Mouse (Mus musculus) induced T-regulatory cell, adult 2 months (primary cell): ENCODE results near the gene Cmtm5.
"Not testable (repeated sequence)": the region's sequence is repeated elsewhere in the genome, so short reads cannot be mapped to it uniquely, and the experiment has no call there.

Experiments used
- DNase-seq: peaks from one replicate; pipeline ENCODE4 v3.0.0-alpha.2; 2012; ENCODE audit warnings: low read depth

Gene Cmtm5

DNA sequence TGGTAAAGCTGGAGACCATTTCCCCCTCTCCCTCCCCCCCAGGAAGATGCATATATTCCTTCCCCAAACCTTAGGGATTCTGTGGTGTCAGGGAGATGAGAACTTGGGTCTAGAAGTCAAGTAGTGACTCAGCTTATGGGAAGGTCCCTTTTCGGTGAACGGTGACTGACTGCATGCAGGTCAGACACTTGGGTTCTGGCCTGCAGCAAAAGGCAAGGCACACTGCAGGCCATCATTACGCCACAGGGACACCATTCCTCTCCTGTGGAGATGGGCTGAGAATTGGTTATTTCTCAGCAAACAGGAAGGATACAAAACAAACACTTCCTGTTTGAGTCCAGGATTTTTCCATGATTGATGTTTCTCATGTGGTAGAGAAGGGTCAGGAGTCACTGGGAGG lies 23.1 kb downstream of the Cmtm5 start:
- DNase-seq, result no peak

DNA sequence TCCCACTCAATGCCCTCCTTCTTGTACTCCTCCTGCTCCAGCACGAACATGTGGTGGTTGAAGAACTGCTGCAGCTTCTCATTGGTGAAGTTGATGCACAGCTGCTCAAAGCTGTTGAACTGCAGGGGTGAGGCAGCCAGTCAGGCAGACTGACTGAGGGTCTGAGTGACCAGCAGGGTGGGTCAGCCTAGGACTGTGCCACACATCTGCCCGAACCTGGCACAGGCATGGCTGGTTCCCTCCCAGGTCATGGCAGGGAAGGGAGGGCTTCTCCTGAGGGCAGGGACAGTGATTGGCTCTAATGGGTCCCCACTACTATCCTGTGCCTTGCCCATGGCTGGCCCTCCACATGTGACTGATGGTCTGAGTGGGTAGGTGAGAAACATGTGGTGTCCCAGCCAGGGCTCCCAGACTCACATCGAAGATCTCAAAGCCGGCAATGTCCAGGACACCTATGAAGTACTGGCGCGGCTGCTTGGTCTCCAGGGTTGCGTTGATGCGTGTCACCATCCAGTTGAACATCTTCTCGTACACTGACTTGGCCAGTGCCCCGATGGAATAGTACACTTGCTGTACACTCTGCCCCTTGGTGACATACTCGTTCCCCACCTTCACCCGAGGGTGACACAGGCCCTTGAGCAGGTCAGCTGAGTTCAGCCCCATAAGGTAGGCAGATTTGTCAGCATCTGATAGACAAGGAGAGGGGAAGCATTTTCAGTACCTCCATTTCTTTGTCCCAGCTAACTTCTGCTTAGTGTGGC lies 24.0 kb downstream of the Cmtm5 start:
- not testable (repeated sequence) for DNase-seq

DNA sequence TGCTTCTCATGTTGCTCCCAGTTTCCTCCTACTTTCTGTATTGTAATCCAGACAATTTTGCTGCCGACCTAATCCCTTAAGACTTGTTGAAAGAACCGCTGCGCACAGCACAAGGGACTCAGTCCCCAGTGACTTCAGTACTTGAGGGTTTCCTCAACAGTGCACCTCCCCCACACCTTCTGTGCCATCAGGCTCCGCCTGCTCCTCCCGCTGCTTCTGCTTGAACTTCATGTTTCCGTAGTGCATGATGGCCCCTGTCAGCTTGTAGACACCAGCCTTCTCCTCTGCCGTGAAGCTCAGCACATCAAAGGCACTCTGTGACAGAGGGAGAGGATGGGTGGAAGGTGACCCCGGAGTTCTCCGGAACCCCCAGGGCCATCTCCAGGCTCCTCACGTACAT lies 24.7 kb downstream of the Cmtm5 start:
- DNase-seq, result peak; percentile 7

DNA sequence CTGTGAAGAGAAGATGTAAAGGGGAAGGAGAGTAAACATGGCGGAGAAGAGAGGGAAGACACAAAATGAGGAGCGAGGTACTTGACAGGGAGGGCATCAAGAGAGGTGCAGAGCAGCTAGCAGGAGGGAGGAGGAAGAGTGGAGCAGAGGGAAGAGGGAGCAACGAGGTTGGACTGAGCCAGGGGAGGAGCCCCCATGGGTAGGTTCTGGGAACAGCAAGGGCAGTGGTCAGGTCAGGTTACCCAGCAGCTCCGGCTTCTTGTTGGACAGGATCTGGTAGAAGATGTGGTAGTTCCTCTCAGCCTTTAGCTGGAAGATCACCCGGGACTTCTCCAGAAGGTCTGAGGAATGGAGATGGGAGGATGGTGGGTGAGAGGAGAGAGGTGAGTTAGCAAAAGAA lies 25.4 kb downstream of the Cmtm5 start:
- DNase-seq, result no peak

DNA sequence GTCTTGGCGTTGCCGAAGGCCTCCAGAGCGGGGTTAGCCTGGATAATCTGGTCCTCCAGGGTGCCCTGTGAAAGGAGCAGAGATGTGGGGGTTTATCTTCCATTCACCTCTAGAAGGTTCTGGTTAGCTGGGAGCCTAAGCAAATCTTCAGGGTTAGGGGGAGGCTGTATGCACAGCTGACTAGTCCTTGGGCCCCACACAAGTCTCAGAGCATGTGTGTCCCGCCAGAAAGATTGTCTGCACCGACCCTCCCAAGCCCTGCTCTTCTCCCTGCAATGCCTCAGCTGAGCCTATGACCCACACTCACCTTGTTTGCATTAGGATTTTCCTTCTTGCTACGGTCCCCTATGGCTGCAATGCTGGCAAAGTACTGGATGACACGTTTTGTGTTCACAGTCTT lies 26.7 kb downstream of the Cmtm5 start:
- DNase-seq, result no peak

DNA sequence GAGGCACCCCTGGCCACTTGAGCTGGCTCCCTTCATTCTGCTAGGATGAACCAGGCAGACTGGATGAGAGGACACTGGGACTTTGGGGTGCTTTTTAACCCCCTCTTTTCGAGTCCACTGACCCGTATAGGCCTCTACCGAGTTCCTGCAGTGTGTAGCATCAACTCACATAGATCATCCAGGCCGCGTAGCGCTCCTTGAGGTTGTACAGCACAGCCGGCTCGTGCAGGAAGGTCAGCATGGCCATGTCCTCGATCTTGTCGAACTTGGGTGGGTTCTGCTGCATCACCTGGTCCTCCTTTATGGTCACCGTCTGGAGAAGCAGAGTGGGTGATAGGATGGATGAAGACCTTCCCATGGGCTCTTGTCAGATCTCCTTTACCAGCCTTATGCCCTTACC lies 27.7 kb downstream of the Cmtm5 start:
- no peak for DNase-seq

DNA sequence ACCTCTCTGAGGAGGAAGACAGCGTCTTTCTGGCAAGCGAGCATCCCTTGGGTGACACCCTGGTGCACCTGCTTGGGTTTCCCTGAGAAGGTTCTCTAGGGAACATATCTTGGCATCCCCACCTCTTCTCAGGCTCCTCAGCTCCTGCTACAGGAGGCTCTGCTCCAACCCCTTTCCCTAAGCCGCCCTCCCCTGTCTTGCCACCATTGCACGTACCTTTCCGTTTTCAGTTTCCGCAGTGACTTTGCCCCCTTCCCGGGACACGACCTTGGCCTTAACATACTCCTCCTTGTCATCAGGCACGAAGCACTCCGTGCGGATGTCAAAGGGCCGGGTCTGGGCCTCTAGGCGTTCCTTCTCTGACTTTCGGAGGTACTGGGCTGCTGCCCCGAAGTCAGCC lies 29.0 kb downstream of the Cmtm5 start:
- DNase-seq, result no peak

DNA sequence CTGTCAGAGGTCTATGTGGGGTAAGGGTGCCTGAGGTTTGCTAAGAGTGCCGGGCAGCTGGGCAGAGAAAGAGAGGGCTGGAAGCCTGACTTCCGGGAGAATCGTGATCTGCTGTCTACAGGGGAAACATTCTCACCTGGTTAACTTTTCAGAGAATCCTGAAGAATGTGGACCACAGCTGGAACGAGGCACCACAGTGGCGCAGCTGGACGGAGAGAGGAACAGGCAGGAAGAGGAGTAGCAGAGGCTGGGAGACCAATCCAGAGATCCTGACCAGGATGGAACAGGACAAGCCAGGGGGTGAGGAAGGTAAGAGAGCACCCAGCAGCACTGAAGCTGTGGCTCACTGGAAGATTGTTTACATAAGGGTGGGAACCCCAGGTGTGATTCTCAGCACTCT lies 29.6 kb downstream of the Cmtm5 start:
- DNase-seq, result no peak

DNA sequence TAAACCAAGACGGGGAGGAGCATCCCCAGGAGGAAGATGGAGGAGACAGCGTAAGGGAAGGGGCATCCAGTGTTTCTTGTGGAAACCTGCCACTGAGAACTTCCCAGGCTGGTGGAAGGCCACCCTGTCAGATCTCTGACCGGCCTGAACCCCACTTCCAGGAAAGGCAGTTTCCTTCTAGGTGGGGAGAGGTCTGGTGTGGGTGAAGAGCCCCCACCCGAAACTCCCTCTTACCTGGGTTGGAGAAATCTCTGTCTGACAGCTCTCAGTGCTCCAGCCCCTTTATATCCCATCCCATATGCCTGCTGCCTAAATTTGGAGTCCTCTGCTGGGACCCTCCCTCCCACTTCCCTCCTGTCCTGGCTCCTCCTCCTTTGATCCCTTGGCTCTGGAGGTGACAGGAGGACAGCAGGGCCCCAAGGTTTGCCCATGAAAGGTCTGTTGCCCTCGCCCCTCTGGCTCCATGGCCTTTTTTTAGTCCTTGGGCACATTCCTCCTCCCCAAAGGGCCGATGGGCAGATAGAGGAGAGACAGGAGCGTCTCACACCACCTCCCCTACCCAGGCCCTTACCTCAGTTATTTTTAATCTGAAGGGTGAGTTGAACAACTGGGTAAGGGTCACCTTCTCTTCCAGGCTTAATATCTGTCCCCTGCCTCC lies 30.4 kb downstream of the Cmtm5 start, which contains the start of gene Myh6:
Gene Myh6, minus strand, starts transcription at position 608 of the 658 bp plus-strand sequence.
- no peak for DNase-seq

DNA sequence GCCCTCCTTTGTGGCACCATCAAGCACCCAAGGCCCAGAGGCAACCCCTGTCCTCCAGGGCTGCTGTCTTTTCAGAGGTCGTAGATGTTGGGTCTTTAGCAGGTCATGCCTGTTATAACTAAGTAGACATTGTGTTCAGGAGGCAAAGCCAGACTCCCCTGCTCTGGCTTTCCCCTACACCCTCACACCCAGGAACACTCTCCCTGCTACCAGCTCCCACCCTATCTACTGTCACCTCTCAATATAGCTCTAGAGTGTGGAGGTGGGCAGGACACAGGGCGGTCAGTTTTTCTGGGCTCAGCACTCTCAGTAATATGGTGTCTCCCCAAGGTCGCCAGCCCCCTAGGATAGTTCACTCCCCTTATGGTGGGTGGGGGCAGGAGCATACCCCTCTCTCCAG lies 31.8 kb downstream of the Cmtm5 start:
- DNase-seq, result no peak

DNA sequence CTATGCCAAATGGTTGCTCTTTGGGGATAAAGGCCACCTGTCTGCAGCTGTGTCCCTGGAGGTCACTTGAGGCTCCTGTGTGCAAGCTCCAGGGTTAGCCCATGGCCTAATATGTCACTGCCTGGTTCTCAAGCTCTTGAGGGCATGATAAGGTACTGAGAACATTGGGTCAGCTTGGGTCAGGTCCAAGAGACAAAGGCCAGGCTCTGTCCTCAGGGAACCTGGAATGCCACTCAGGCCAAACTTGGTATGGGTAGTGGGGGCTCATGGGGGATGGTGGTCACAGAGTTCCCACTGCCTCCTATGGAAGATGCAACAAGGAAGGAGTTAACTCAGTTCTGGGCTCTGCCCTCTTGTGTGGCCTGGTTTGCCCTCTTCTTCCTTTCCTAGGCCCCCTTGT lies 32.3 kb downstream of the Cmtm5 start:
- DNase-seq, result no peak

DNA sequence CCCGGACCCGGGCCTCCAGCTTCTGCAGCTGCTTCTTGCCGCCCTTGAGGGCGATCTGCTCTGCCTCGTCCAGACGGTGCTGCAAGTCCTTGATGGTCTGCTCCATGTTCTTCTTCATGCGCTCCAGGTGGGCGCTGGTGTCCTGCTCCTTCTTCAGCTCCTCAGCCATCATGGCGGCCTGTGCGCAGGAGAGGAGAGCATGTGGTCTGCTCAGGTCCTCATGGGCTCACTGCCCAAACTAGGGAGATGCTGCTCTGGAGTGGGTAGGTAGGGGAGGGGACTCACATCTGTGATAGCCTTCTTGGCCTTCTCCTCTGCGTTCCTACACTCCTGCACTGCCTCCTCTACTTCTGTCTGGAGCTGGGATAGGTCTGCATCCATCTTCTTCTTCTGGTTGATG lies 36.7 kb downstream of the Cmtm5 start:
- not testable (repeated sequence) for DNase-seq

DNA sequence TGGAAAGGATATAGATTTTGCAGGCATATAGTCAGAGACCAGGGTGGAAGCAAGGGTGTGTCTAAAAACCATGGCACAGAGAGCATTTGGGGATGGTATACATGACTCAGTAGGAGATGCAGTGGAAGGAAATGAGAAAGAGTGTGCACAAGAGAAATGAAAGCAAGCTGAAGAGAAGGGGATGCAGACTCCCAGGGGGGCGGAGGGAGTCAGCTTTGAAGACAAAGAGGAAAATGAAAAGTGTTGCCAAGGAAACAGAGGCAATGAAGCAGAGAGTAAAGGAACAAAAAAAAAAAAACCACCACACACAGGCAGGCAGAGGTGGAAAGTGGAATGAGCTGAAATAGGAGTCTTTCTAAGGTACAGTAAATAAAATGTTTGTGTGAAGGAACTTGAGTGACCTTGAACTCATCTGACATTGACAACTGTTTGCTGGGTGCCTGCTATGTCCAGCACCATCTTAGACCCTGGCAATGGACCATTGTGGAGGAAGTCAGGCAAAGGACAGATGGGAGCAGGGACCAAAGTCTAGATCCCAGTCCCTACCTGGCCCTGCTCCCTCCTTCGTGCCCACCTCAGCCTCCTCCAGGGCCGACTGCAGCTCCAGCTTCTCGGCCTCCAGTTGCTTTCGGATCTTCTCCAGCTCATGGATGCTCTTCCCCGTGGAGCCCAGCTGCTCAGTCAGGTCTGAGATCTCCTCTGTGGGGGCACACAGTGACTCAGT lies 38.2 kb downstream of the Cmtm5 start:
- DNase-seq, result no peak

DNA sequence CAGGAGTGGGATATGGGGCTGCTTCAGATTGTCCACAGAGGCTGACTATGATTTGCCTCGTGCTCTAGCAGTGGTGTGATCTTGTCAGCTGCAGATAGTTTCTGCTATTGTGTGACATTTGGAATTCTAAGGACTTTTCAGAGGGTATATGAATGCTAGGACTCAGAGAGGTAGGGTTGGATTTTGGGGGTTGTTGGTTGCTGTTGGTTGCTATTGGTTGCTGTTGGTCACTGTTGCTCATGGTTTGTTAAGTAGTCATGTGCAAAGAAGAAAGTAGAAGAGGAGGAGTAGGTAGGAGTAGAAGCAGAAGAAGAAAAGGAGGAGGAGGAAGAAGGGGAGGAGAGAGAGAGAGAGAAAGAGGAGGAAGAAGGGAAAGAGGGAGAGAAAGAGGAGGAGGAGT lies 40.6 kb downstream of the Cmtm5 start, which contains the start of gene Gm17428:
Gene Gm17428, plus strand, starts transcription at position 301 of the 400 bp plus-strand sequence.
- no peak for DNase-seq

DNA sequence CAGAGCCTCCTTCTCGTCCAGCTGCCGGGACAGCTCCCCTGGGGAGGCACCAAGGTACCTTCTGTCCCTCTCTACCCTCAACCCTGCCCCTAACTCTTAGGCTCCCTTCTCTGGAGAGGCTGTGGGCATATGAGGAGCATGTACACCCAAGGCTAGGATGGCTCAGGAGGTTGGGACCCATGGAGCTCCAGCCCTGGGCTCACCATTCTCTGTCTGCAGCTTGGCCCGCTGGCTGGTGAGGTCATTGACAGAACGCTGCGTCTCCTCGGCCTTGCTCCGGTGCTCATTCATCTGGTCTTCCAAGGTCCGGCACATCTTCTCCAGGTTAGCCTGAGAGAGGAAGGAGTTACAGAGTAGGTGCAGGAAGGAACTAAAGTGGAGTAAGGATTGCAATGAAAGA lies 42.6 kb downstream of the Cmtm5 start:
- DNase-seq, result no peak

DNA sequence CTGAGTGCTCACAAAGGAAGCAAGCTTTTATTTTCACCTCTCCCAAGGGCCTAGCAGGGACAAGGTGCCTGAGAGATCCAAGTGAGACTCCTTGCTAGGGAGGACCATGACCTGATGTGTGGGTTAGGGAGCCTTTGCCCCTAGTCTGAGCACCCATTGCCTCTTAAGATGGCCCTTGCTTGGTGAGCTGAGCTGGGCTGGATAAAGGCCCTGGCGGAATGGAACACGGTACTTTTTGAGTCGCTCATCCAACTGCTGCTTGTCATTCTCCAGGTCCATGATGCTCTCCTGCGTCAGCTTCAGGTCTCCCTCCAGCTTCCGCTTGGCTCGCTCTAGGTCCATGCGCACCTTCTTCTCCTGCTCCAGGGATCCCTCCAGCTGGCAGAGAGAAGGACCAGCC lies 45.9 kb downstream of the Cmtm5 start:
- no peak for DNase-seq

DNA sequence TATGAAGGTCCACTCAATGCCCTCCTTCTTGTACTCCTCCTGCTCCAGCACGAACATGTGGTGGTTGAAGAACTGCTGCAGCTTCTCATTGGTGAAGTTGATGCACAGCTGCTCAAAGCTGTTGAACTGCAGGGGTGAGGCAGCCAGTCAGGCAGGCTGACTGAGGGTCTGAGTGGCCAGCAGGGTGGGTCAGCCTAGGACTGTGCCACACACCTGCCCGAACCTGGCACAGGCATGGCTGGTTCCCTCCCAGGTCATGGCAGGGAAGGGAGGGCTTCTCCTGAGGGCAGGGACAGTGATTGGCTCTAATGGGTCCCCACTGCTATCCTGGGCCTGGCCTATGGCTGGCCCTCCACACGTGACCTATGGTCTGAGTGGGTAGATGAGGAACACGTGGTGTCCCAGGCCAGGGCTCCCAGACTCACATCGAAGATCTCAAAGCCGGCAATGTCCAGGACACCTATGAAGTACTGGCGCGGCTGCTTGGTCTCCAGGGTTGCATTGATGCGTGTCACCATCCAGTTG lies 52.4 kb downstream of the Cmtm5 start:
- DNase-seq, result not testable (repeated sequence)
